Mouse (Mus musculus): ENCODE results near the gene Pnpla3. TPM values are rescaled to one million over a fixed set of nuclear protein-coding genes. Genes with fewer than 3 reads are reported as not detected.

The Pnpla3 gene
- polyA plus RNA-seq, 1 experiment: 35.3 TPM

- TF ChIP-seq POLR2A (IDR thresholded peaks at IDR 0.05; ENCODE audit: control insufficient read depth, extremely low read depth, insufficient read depth, low read length, poor library complexity) (no peak), CTCF (IDR thresholded peaks at IDR 0.05; ENCODE audit: borderline replicate concordance, control insufficient read depth, extremely low read depth, insufficient read depth, low read length, poor library complexity) (no peak)
- no peaks in the 10 kb centered on the region for H3K27me3 ChIP-seq (ENCODE audit: control insufficient read depth, insufficient read depth, low read length)
- no peaks in the 10 kb centered on the region for H3K4me1 ChIP-seq (replicated peaks; ENCODE audit: control insufficient read depth, insufficient read depth, low read length)
- DNase-seq: no peak
- H3K36me3 ChIP-seq (ENCODE audit: control insufficient read depth, insufficient read depth, low read length): no peaks in the 10 kb centered on the region
- H3K27ac ChIP-seq (ENCODE audit: control insufficient read depth, insufficient read depth, low read length): no peak overlapping the region
- WGBS: 75% methylated on average over 16 of the region's 16 CpGs
- no peak overlapping the region for H3K4me3 ChIP-seq (ENCODE audit: control insufficient read depth, insufficient read depth, low read length)
Measured at GRCm38 (mm10) chr15:84131096-84131786, 36.4 kb upstream of the Pnpla3 start.

DNA sequence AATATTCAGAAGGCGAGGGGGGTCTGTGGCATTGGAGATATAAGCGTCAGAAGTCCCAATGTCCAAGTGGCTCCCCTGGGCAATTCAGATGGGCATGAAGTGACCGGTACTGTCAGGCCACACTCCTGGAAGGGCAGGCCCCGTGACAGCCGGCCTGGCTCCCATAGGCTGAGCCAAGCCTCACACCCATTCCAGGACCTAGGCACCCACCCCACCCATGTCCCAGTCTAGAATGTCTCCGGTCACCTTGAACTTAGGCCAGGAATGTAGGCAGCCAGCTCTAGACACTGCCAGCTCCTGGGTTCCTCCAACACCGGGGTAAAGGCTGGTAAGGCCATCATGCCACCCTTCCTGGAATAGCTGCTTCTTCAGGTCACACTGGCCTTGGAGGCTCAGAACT is 35.7 kb upstream of the Pnpla3 start:
- DNase-seq: no peak
- no peak overlapping the region for H3K27ac ChIP-seq (ENCODE audit: control insufficient read depth, insufficient read depth, low read length)
- no peaks in the 10 kb centered on the region for H3K36me3 ChIP-seq (ENCODE audit: control insufficient read depth, insufficient read depth, low read length)
- H3K4me3 ChIP-seq (ENCODE audit: control insufficient read depth, insufficient read depth, low read length): no peak overlapping the region
- 95% methylated on average over 7 of the region's 7 CpGs for WGBS
- no peaks in the 10 kb centered on the region for H3K27me3 ChIP-seq (ENCODE audit: control insufficient read depth, insufficient read depth, low read length)
- no peaks in the 10 kb centered on the region for H3K4me1 ChIP-seq (replicated peaks; ENCODE audit: control insufficient read depth, insufficient read depth, low read length)
- TF ChIP-seq POLR2A (IDR thresholded peaks at IDR 0.05; ENCODE audit: control insufficient read depth, extremely low read depth, insufficient read depth, low read length, poor library complexity) (no peak), CTCF (IDR thresholded peaks at IDR 0.05; ENCODE audit: borderline replicate concordance, control insufficient read depth, extremely low read depth, insufficient read depth, low read length, poor library complexity) (no peak)

DNA sequence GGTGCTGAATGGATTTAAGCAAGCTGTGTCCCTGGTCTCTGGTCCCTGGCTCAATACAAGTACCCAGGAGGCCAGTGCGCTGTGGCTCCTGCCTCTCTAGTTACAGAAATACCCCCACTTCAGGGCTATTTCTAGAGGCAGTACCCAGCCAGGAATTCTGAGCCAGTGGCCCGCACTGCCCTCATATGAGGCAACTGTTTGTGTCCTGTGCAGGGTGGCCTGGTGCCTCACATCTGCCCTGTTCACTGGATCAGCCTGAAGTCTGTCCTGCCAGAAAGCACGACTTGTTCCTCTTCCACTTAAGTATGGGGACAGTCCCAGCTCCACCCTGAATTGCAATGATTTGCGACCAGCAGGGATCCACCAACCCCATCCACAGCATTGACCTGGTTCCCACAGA is 34.2 kb upstream of the Pnpla3 start:
- Histone ChIP-seq H3K27me3 (ENCODE audit: control insufficient read depth, insufficient read depth, low read length) (no peaks in the 10 kb centered on the region), H3K4me1 (replicated peaks; ENCODE audit: control insufficient read depth, insufficient read depth, low read length) (no peaks in the 10 kb centered on the region), H3K27ac (ENCODE audit: control insufficient read depth, insufficient read depth, low read length) (no peak overlapping the region), H3K36me3 (ENCODE audit: control insufficient read depth, insufficient read depth, low read length) (no peaks in the 10 kb centered on the region), H3K4me3 (ENCODE audit: control insufficient read depth, insufficient read depth, low read length) (no peak overlapping the region)
- 68% methylated on average over 4 of the region's 4 CpGs for WGBS
- no peak for DNase-seq
- TF ChIP-seq POLR2A (IDR thresholded peaks at IDR 0.05; ENCODE audit: control insufficient read depth, extremely low read depth, insufficient read depth, low read length, poor library complexity) (no peak), CTCF (IDR thresholded peaks at IDR 0.05; ENCODE audit: borderline replicate concordance, control insufficient read depth, extremely low read depth, insufficient read depth, low read length, poor library complexity) (no peak)

GRCm38 (mm10) chr15:84135472-84135871 is 32.2 kb upstream of the Pnpla3 start:
- H3K4me3 ChIP-seq (ENCODE audit: control insufficient read depth, insufficient read depth, low read length): no peak overlapping the region
- WGBS: 89% methylated on average over 5 of the region's 5 CpGs
- no peaks in the 10 kb centered on the region for H3K36me3 ChIP-seq (ENCODE audit: control insufficient read depth, insufficient read depth, low read length)
- no peaks in the 10 kb centered on the region for H3K27me3 ChIP-seq (ENCODE audit: control insufficient read depth, insufficient read depth, low read length)
- peak; percentile 20; the same call in 1 of the 2 replicates for TF ChIP-seq CTCF (IDR thresholded peaks at IDR 0.05; ENCODE audit: borderline replicate concordance, control insufficient read depth, extremely low read depth, insufficient read depth, low read length, poor library complexity)
- no peak for TF ChIP-seq POLR2A (IDR thresholded peaks at IDR 0.05; ENCODE audit: control insufficient read depth, extremely low read depth, insufficient read depth, low read length, poor library complexity)
- no peak overlapping the region for H3K27ac ChIP-seq (ENCODE audit: control insufficient read depth, insufficient read depth, low read length)
- H3K4me1 ChIP-seq (replicated peaks; ENCODE audit: control insufficient read depth, insufficient read depth, low read length): no peaks in the 10 kb centered on the region
- peak; percentile 56 for DNase-seq

DNA sequence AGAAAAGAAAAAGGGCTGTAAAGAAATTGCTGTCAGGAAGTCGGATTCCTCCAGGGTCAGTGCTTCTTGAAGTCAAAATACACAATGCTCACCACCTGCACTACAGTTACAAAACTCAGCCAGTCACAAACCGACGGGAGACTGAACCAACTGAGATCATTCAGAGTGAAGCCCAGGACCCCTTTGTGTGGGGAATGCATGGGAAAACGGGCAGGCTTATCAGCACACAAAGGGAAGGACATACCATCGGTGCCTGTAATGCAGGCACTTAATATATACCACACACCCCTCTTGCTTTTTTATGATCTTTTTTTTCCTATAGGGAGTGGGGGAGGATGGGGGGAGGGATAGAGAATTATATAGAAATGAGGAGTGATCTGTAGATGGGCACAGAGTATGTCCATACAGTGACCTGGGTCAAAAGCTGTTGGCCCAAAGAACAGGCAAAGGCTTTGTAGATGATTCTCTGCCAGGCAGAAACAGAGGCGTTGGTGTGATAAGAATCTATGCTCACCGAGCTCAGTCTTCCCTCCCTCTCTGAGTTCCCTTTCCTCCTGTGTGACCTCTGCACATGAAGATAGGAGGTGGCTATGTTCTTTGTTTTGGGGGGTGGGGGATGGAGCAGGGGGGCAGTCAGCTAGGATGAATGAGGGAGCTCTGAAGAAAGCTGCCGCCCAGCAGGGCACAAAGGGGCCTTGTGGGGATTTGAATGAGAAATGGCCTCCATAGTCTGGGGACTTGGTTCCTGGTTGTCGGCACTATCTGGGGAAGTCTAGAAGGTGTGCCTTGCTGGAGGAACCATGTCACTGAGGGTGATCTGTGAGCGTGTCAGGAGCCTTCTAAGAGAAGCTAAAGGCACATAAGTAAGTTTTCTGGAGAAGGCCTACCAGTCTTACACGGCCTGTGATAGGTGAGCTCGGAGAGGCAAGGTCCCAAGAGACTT is 30.9 kb upstream of the Pnpla3 start:
- TF ChIP-seq POLR2A (IDR thresholded peaks at IDR 0.05; ENCODE audit: control insufficient read depth, extremely low read depth, insufficient read depth, low read length, poor library complexity) (no peak), CTCF (IDR thresholded peaks at IDR 0.05; ENCODE audit: borderline replicate concordance, control insufficient read depth, extremely low read depth, insufficient read depth, low read length, poor library complexity) (no peak)

DNA sequence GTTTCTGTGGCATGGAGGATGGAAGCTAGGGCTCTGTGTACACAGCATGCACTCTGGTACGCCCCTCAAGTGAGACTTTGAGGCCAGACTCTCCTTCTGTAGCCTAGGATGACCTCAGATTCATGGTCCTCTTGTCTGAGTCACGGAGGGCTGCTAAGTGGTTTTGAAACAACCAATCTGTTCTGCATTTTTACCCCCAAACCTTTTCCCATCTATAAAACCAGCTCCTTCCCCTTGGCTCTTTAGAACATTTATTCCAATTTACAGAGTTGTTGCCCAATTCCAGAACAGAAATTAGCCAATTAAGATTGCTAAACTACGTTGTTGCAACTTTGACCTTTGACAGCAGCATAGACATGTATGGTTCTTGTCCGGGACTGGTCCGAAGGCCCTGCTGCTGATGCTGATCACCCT is 28.0 kb upstream of the Pnpla3 start:
- H3K4me1 ChIP-seq (replicated peaks; ENCODE audit: control insufficient read depth, insufficient read depth, low read length): no peaks in the 10 kb centered on the region
- no peak for DNase-seq
- no peak overlapping the region for H3K27ac ChIP-seq (ENCODE audit: control insufficient read depth, insufficient read depth, low read length)
- H3K4me3 ChIP-seq (ENCODE audit: control insufficient read depth, insufficient read depth, low read length): no peak overlapping the region
- 94% methylated on average over 5 of the region's 5 CpGs for WGBS
- no peak for TF ChIP-seq CTCF (IDR thresholded peaks at IDR 0.05; ENCODE audit: borderline replicate concordance, control insufficient read depth, extremely low read depth, insufficient read depth, low read length, poor library complexity)
- no peak for TF ChIP-seq POLR2A (IDR thresholded peaks at IDR 0.05; ENCODE audit: control insufficient read depth, extremely low read depth, insufficient read depth, low read length, poor library complexity)
- H3K36me3 ChIP-seq (ENCODE audit: control insufficient read depth, insufficient read depth, low read length): no peaks in the 10 kb centered on the region
- H3K27me3 ChIP-seq (ENCODE audit: control insufficient read depth, insufficient read depth, low read length): no peaks in the 10 kb centered on the region

More for the DNA sequence above, 30.9 kb upstream of the Pnpla3 start:
- H3K27ac ChIP-seq (ENCODE audit: control insufficient read depth, insufficient read depth, low read length): no peak overlapping the region
- no peak overlapping the region for H3K4me3 ChIP-seq (ENCODE audit: control insufficient read depth, insufficient read depth, low read length)
- H3K36me3 ChIP-seq (ENCODE audit: control insufficient read depth, insufficient read depth, low read length): no peaks in the 10 kb centered on the region
- no peak for DNase-seq
- WGBS: 62% methylated on average over 12 of the region's 12 CpGs
- no peaks in the 10 kb centered on the region for H3K27me3 ChIP-seq (ENCODE audit: control insufficient read depth, insufficient read depth, low read length)
- no peaks in the 10 kb centered on the region for H3K4me1 ChIP-seq (replicated peaks; ENCODE audit: control insufficient read depth, insufficient read depth, low read length)

Data from thymus, adult 2 months (tissue).